Comparison of ENCODE assay signal across 8 mouse cellular contexts in genomic region chr13:117026276-117026780, GRCm38 (mm10). TPM values are rescaled to one million over a fixed set of nuclear protein-coding genes. Genes with fewer than 3 reads are reported as not detected.
DNase-seq lines count a peak whose midpoint lies in the region; ATAC-seq lines count a peak whose summit lies in the region.

No protein-coding gene starts in this region.

- peak overlapping the region; percentile 73 for H3K4me3 ChIP-seq in heart, embryonic 15.5 days
- H3K4me3 ChIP-seq in embryonic facial prominence, embryonic 14.5 days (ENCODE audit: low read depth, low read length), result peak overlapping the region; percentile 91
- no peak overlapping the region for H3K4me3 ChIP-seq in intestine, embryonic 16.5 days (ENCODE audit: low read length)

- H3K9me3 ChIP-seq in heart, embryonic 15.5 days (replicated peaks), result no peaks in the 10 kb centered on the region
- H3K9me3 ChIP-seq in embryonic facial prominence, embryonic 14.5 days (ENCODE audit: control insufficient read depth, low read length), result no peaks in the 10 kb centered on the region
- H3K9me3 ChIP-seq in intestine, embryonic 16.5 days (ENCODE audit: control insufficient read depth, low read length), result no peaks in the 10 kb centered on the region

- H3K4me2 ChIP-seq in heart, embryonic 15.5 days, result peak overlapping the region; percentile 72
- H3K4me2 ChIP-seq in embryonic facial prominence, embryonic 14.5 days (ENCODE audit: low read depth, low read length), result peak overlapping the region; percentile 78
- peak overlapping the region; percentile 96; the same call in 1 of the 2 replicates for H3K4me2 ChIP-seq in intestine, embryonic 16.5 days (ENCODE audit: low read depth, low read length)

- H3K9ac ChIP-seq in heart, embryonic 15.5 days, result 0 out of 2 replicates have a peak overlapping the region, but pooled peaks have one; percentile 83
- H3K9ac ChIP-seq in embryonic facial prominence, embryonic 14.5 days (ENCODE audit: low read depth, low read length), result peak overlapping the region; percentile 96; the same call in 1 of the 2 replicates
- H3K9ac ChIP-seq in intestine, embryonic 16.5 days (ENCODE audit: low read depth, low read length), result no peak overlapping the region

- no peaks in the 10 kb centered on the region for H3K27me3 ChIP-seq in heart, embryonic 15.5 days
- no peaks in the 10 kb centered on the region for H3K27me3 ChIP-seq in embryonic facial prominence, embryonic 14.5 days (replicated peaks; ENCODE audit: control insufficient read depth, insufficient read depth, low read length)
- H3K27me3 ChIP-seq in intestine, embryonic 16.5 days (replicated peaks; ENCODE audit: control insufficient read depth, insufficient read depth, low read length), result no peaks in the 10 kb centered on the region

- no peak for DNase-seq in heart, postnatal 4 days
- DNase-seq in embryonic facial prominence, embryonic 14.5 days (ENCODE audit: low spot score), result no peak
- peak; percentile 17 for DNase-seq in neural tube, embryonic 10.5 days (ENCODE audit: extremely low spot score, low spot score)
- no peak for DNase-seq in adrenal gland, postnatal 25 days
- DNase-seq in kidney, postnatal 4 days, result no peak

- peaks cover 33% of the 10 kb centered on the region for H3K4me1 ChIP-seq in heart, embryonic 15.5 days (replicated peaks)
- H3K4me1 ChIP-seq in embryonic facial prominence, embryonic 14.5 days (ENCODE audit: control insufficient read depth, insufficient read depth, low read length), result peaks cover 28% of the 10 kb centered on the region
- 0 out of 2 replicates have a peak, but pooled peaks cover 3% of the 10 kb centered on the region for H3K4me1 ChIP-seq in intestine, embryonic 16.5 days (ENCODE audit: control insufficient read depth, insufficient read depth, low read length)

- ATAC-seq in heart, embryonic 15.5 days (replicated peaks; ENCODE audit: insufficient number of reproducible peaks, insufficient read depth, low FRiP score, low read depth), result no peak
- ATAC-seq in embryonic facial prominence, embryonic 14.5 days (ENCODE audit: low read depth), result no peak
- no peak for ATAC-seq in intestine, embryonic 16.5 days
- no peak for ATAC-seq in cerebellum, adult (ENCODE audit: insufficient number of reproducible peaks, low FRiP score, low TSS enrichment)

- 65% methylated on average over 7 of the region's 7 CpGs for WGBS in heart, embryonic 15.5 days
- 44% methylated on average over 7 of the region's 7 CpGs for WGBS in embryonic facial prominence, embryonic 14.5 days
- 71% methylated on average over 7 of the region's 7 CpGs for WGBS in intestine, embryonic 16.5 days

- H3K36me3 ChIP-seq in heart, embryonic 15.5 days, result no peaks in the 10 kb centered on the region
- H3K36me3 ChIP-seq in embryonic facial prominence, embryonic 14.5 days (ENCODE audit: control insufficient read depth, insufficient read depth, low read length), result no peaks in the 10 kb centered on the region
- no peaks in the 10 kb centered on the region for H3K36me3 ChIP-seq in intestine, embryonic 16.5 days (ENCODE audit: control insufficient read depth, insufficient read depth, low read length)

- no peak overlapping the region for H3K27ac ChIP-seq in heart, embryonic 15.5 days
- peak overlapping the region; percentile 96 for H3K27ac ChIP-seq in embryonic facial prominence, embryonic 14.5 days (replicated peaks; ENCODE audit: low read depth, low read length)
- H3K27ac ChIP-seq in intestine, embryonic 16.5 days (ENCODE audit: low read length), result no peak overlapping the region; the same call in 1 of the 2 replicates

RNA-seq across cellular contexts. Expression of gene Parp8, which starts 1.0 kb away (rescaled TPM):
- 11.8 and 13.7 TPM in 2 replicates for polyA plus RNA-seq in heart, embryonic 15.5 days (2015; fragmentation: Nextera tagmentation; extraction: Ambion mirVana)
- 10 to 100 TPM; 15.1 to 17.1 TPM for total RNA-seq in heart, postnatal 4 days (2021)
- polyA plus RNA-seq in embryonic facial prominence, embryonic 14.5 days (2014; fragmentation: Nextera tagmentation; extraction: Ambion mirVana), result 19.8 and 21.9 TPM in 2 replicates
- 6.3 and 6.5 TPM in 2 replicates for polyA plus RNA-seq in intestine, embryonic 16.5 days (2015; fragmentation: Nextera tagmentation; extraction: Ambion mirVana)
- total RNA-seq in adrenal gland, postnatal 25 days (2021), result 14.2 and 14.7 TPM in 2 replicates
